Mouse (Mus musculus): ENCODE measurements around the gene Olfr575. TPM values are rescaled to one million over a fixed set of nuclear protein-coding genes. Genes with fewer than 3 reads are reported as not detected.

Gene Olfr575
- polyA plus RNA-seq, 1 experiment from 2014 or later: not detected

DNA sequence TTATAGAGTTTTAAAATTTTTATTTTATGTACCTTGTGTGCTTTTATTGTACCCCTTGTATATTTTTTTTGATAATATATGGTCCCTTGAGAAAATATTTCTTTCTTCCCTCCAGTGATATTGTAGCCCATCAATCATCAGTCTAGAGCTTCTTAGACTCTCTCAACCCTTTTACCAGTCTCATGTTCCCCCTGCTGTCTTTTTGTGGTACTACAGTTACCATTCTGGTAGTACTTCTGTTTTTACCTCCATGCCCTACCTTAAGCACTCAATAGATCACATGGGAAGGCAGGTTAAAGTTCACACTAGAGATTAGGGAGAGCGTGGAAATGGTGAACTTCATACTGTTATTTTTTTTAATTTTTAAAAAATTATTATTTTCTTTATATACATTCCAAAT lies 38.9 kb downstream of the Olfr575 start:
- ATAC-seq (ENCODE audit: borderline replicate concordance, extremely low read depth, low FRiP score, low TSS enrichment): no peak
- Histone ChIP-seq H3K27ac (no peak overlapping the region), H3K4me1 (no peaks in the 10 kb centered on the region), H3K36me3 (no peaks in the 10 kb centered on the region), H3K4me3 (no peak overlapping the region), H3K4me2 (no peak overlapping the region), H3K9ac (no peak overlapping the region), H3K9me3 (no peaks in the 10 kb centered on the region), H3K27me3 (no peaks in the 10 kb centered on the region)
- 8% methylated on average over 1 of the region's 1 CpGs for WGBS

- no peak within 1 kb of the TSS for H3K4me2 ChIP-seq
Measured at GRCm38 (mm10) chr7:102917032-102917875, 41.3 kb downstream of the Olfr575 start, which contains the start of gene Olfr571. TSS of gene Olfr571 (minus strand) at chr7:102917536.

DNA sequence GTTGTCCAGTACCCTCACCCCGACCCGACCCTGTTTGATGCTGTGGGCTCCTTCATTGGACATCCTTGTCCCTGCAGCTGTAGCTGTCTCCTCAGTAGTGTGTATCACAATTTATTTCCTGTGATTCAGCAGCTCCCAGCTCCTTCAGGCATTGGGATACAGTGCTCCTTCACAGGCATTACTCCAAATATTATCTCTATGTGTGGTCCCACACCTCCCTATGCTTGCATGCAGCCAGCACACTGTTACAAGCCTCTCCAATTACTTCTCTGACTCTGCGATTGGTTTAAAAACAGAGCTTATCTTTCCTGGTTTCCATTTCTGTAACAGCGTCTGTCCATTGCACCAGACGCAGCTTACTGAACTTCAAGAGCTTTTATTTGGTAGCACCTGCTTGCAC lies 42.2 kb downstream of the Olfr575 start:
- Histone ChIP-seq H3K9ac (no peak overlapping the region), H3K27me3 (no peaks in the 10 kb centered on the region), H3K4me2 (no peak overlapping the region), H3K4me1 (no peaks in the 10 kb centered on the region), H3K9me3 (no peaks in the 10 kb centered on the region), H3K4me3 (no peak overlapping the region), H3K36me3 (no peaks in the 10 kb centered on the region), H3K27ac (no peak overlapping the region)
- 33% methylated on average over 5 of the region's 5 CpGs for WGBS
- no peak for ATAC-seq (ENCODE audit: borderline replicate concordance, extremely low read depth, low FRiP score, low TSS enrichment)

More at GRCm38 (mm10) chr7:102917032-102917875, 41.3 kb downstream of the Olfr575 start, which contains the start of gene Olfr571:
- H3K9ac ChIP-seq: no peak within 1 kb of the TSS
- no peak within 1 kb of the TSS for H3K4me3 ChIP-seq
- no peaks in the 10 kb centered on the region for H3K4me1 ChIP-seq
- no peak for ATAC-seq (ENCODE audit: borderline replicate concordance, extremely low read depth, low FRiP score, low TSS enrichment)
- no peaks in the 10 kb centered on the region for H3K36me3 ChIP-seq
- no peaks in the 10 kb centered on the region for H3K27me3 ChIP-seq
- 53% methylated on average over 4 of the region's 4 CpGs for WGBS
- H3K9me3 ChIP-seq: no peaks in the 10 kb centered on the region
- H3K27ac ChIP-seq: no peak within 1 kb of the TSS

GRCm38 (mm10) chr7:102915261-102915660 lies 43.3 kb downstream of the Olfr575 start:
- Histone ChIP-seq H3K9me3 (no peaks in the 10 kb centered on the region), H3K4me2 (no peak overlapping the region), H3K27ac (no peak overlapping the region), H3K4me3 (no peak overlapping the region), H3K36me3 (no peaks in the 10 kb centered on the region), H3K9ac (no peak overlapping the region), H3K4me1 (no peaks in the 10 kb centered on the region), H3K27me3 (no peaks in the 10 kb centered on the region)
- WGBS: 18% methylated on average over 1 of the region's 1 CpGs
- no peak for ATAC-seq (ENCODE audit: borderline replicate concordance, extremely low read depth, low FRiP score, low TSS enrichment)

Other genes starting within 250 kb of the Olfr575 start
- not detected in 2 replicates for gene Olfr33, start 239.7 kb downstream of the Olfr575 start, polyA plus RNA-seq (2015; fragmentation: Nextera tagmentation; extraction: Ambion mirVana)
- not detected in 2 replicates for gene Olfr559, start 231.3 kb downstream of the Olfr575 start, polyA plus RNA-seq (2015; fragmentation: Nextera tagmentation; extraction: Ambion mirVana)
- gene Olfr560, start 199.4 kb downstream of the Olfr575 start, polyA plus RNA-seq (2015; fragmentation: Nextera tagmentation; extraction: Ambion mirVana): 0.09 TPM in 1 of 2 replicates, not detected in the other
- 0.21 and 0.36 TPM in 2 replicates for gene Olfr78, start 199.3 kb downstream of the Olfr575 start, polyA plus RNA-seq (2015; fragmentation: Nextera tagmentation; extraction: Ambion mirVana)
- gene Olfr561, start 187.6 kb downstream of the Olfr575 start, polyA plus RNA-seq (2015; fragmentation: Nextera tagmentation; extraction: Ambion mirVana): not detected in 2 replicates
- gene Olfr564, start 155.3 kb downstream of the Olfr575 start, polyA plus RNA-seq (2015; fragmentation: Nextera tagmentation; extraction: Ambion mirVana): not detected in 2 replicates
- gene Olfr566, start 100.0 kb downstream of the Olfr575 start, polyA plus RNA-seq (2015; fragmentation: Nextera tagmentation; extraction: Ambion mirVana): not detected in 2 replicates
- not detected in 2 replicates for gene Olfr568, start 81.7 kb downstream of the Olfr575 start, polyA plus RNA-seq (2015; fragmentation: Nextera tagmentation; extraction: Ambion mirVana)
- not detected in 2 replicates for gene Olfr569, start 67.9 kb downstream of the Olfr575 start, polyA plus RNA-seq (2015; fragmentation: Nextera tagmentation; extraction: Ambion mirVana)
- not detected in 2 replicates for gene Olfr570, start 64.2 kb downstream of the Olfr575 start, polyA plus RNA-seq (2015; fragmentation: Nextera tagmentation; extraction: Ambion mirVana)
- gene Olfr571, start 41.2 kb downstream of the Olfr575 start, polyA plus RNA-seq (2015; fragmentation: Nextera tagmentation; extraction: Ambion mirVana): not detected in 2 replicates
- not detected in 2 replicates for gene Olfr572, start 34.4 kb downstream of the Olfr575 start, polyA plus RNA-seq (2015; fragmentation: Nextera tagmentation; extraction: Ambion mirVana)
- gene Olfr573-ps1, start 16.2 kb downstream of the Olfr575 start, polyA plus RNA-seq (2015; fragmentation: Nextera tagmentation; extraction: Ambion mirVana): not detected in 2 replicates
- not detected in 2 replicates for gene Olfr574, start 10.3 kb downstream of the Olfr575 start, polyA plus RNA-seq (2015; fragmentation: Nextera tagmentation; extraction: Ambion mirVana)
- not detected in 2 replicates for gene Olfr576, start 3.9 kb upstream of the Olfr575 start, polyA plus RNA-seq (2015; fragmentation: Nextera tagmentation; extraction: Ambion mirVana)
- gene Olfr577, start 17.2 kb upstream of the Olfr575 start, polyA plus RNA-seq (2015; fragmentation: Nextera tagmentation; extraction: Ambion mirVana): not detected in 2 replicates
- not detected in 2 replicates for gene Olfr578, start 30.5 kb upstream of the Olfr575 start, polyA plus RNA-seq (2015; fragmentation: Nextera tagmentation; extraction: Ambion mirVana)
- not detected in 2 replicates for gene Olfr582, start 79.2 kb upstream of the Olfr575 start, polyA plus RNA-seq (2015; fragmentation: Nextera tagmentation; extraction: Ambion mirVana)
- gene Olfr583, start 92.5 kb upstream of the Olfr575 start, polyA plus RNA-seq (2015; fragmentation: Nextera tagmentation; extraction: Ambion mirVana): not detected in 2 replicates
- not detected in 2 replicates for gene Olfr584, start 123.1 kb upstream of the Olfr575 start, polyA plus RNA-seq (2015; fragmentation: Nextera tagmentation; extraction: Ambion mirVana)
- gene Olfr585, start 138.9 kb upstream of the Olfr575 start, polyA plus RNA-seq (2015; fragmentation: Nextera tagmentation; extraction: Ambion mirVana): not detected in 2 replicates
- not detected in 2 replicates for gene Olfr586, start 166.9 kb upstream of the Olfr575 start, polyA plus RNA-seq (2015; fragmentation: Nextera tagmentation; extraction: Ambion mirVana)
- not detected in 2 replicates for gene Olfr588-ps1, start 182.1 kb upstream of the Olfr575 start, polyA plus RNA-seq (2015; fragmentation: Nextera tagmentation; extraction: Ambion mirVana)
- gene Olfr589, start 197.6 kb upstream of the Olfr575 start, polyA plus RNA-seq (2015; fragmentation: Nextera tagmentation; extraction: Ambion mirVana): not detected in 2 replicates
- not detected in 2 replicates for gene Olfr591, start 219.6 kb upstream of the Olfr575 start, polyA plus RNA-seq (2015; fragmentation: Nextera tagmentation; extraction: Ambion mirVana)
- gene Olfr592, start 226.0 kb upstream of the Olfr575 start, polyA plus RNA-seq (2015; fragmentation: Nextera tagmentation; extraction: Ambion mirVana): not detected in 2 replicates